Mouse (Mus musculus): ENCODE results near the gene Ceacam20.
"Not testable (repeated sequence)": the region's sequence is repeated elsewhere in the genome, so short reads cannot be mapped to it uniquely, and the experiment has no call there.

Gene Ceacam20

GRCm38 (mm10) chr7:19945201-19945600, 20.0 kb upstream of the Ceacam20 start:
- in situ Hi-C loops (cut with MboI; ENCODE audit: low pct_unique_long_range_greater_than_20kb in 1 of 2, low sequenced_read_pairs in 2 of 2, unreplicated experiment in 1 of 2) = no loop called here

- in situ Hi-C loops (cut with MboI; ENCODE audit: low pct_unique_long_range_greater_than_20kb in 1 of 2, low sequenced_read_pairs in 2 of 2, unreplicated experiment in 1 of 2) = no loop called here
Measured at GRCm38 (mm10) chr7:19945821-19946515, 19.2 kb upstream of the Ceacam20 start.

GRCm38 (mm10) chr7:19948956-19949355, 16.3 kb upstream of the Ceacam20 start:
- in situ Hi-C loops (cut with MboI; ENCODE audit: low pct_unique_long_range_greater_than_20kb in 1 of 2, low sequenced_read_pairs in 2 of 2, unreplicated experiment in 1 of 2) = no loop called here

GRCm38 (mm10) chr7:19949996-19950395, 15.2 kb upstream of the Ceacam20 start:
- in situ Hi-C loops (cut with MboI; ENCODE audit: low pct_unique_long_range_greater_than_20kb in 1 of 2, low sequenced_read_pairs in 2 of 2, unreplicated experiment in 1 of 2) = no loop called here

GRCm38 (mm10) chr7:19950589-19950988, 14.6 kb upstream of the Ceacam20 start, which contains the start of gene Igsf23:
TSS of gene Igsf23 (minus strand) at chr7:19950756.
- in situ Hi-C loops (cut with MboI; ENCODE audit: low pct_unique_long_range_greater_than_20kb in 1 of 2, low sequenced_read_pairs in 2 of 2, unreplicated experiment in 1 of 2) = no loop called here

- in situ Hi-C loops (cut with MboI; ENCODE audit: low pct_unique_long_range_greater_than_20kb in 1 of 2, low sequenced_read_pairs in 2 of 2, unreplicated experiment in 1 of 2) = no loop called here
Measured at GRCm38 (mm10) chr7:19952320-19952986, 12.8 kb upstream of the Ceacam20 start.

- in situ Hi-C loops (cut with MboI; ENCODE audit: low pct_unique_long_range_greater_than_20kb in 1 of 2, low sequenced_read_pairs in 2 of 2, unreplicated experiment in 1 of 2) = no loop called here
Measured at GRCm38 (mm10) chr7:19953054-19953453, 12.2 kb upstream of the Ceacam20 start.

GRCm38 (mm10) chr7:19955861-19956260, 9.4 kb upstream of the Ceacam20 start:
- in situ Hi-C loops (cut with MboI; ENCODE audit: low pct_unique_long_range_greater_than_20kb in 1 of 2, low sequenced_read_pairs in 2 of 2, unreplicated experiment in 1 of 2) = loop anchor here in 1 of 2 experiments (5.0 kb wide), 1 partner anchor 44 kb away; no protein-coding TSS in a partner anchor

GRCm38 (mm10) chr7:19956341-19956781, 8.9 kb upstream of the Ceacam20 start:
- in situ Hi-C loops (cut with MboI; ENCODE audit: low pct_unique_long_range_greater_than_20kb in 1 of 2, low sequenced_read_pairs in 2 of 2, unreplicated experiment in 1 of 2) = loop anchor here in 1 of 2 experiments (5.0 kb wide), 1 partner anchor 44 kb away; no protein-coding TSS in a partner anchor

GRCm38 (mm10) chr7:19962423-19962822, 2.8 kb upstream of the Ceacam20 start:
- in situ Hi-C loops (cut with MboI; ENCODE audit: low pct_unique_long_range_greater_than_20kb in 1 of 2, low sequenced_read_pairs in 2 of 2, unreplicated experiment in 1 of 2) = loop anchor here in 1 of 2 experiments (10.0 kb wide), 1 partner anchor 158 kb away; no protein-coding TSS in a partner anchor

GRCm38 (mm10) chr7:19969106-19969505, 3.9 kb downstream of the Ceacam20 start:
- in situ Hi-C loops (cut with MboI; ENCODE audit: low pct_unique_long_range_greater_than_20kb in 1 of 2, low sequenced_read_pairs in 2 of 2, unreplicated experiment in 1 of 2) = loop anchor here in 1 of 2 experiments (5.0 to 10.0 kb wide), 2 partner anchors 92 to 164 kb away; no protein-coding TSS in a partner anchor

GRCm38 (mm10) chr7:19969541-19970090, 4.4 kb downstream of the Ceacam20 start:
- in situ Hi-C loops (cut with MboI; ENCODE audit: low pct_unique_long_range_greater_than_20kb in 1 of 2, low sequenced_read_pairs in 2 of 2, unreplicated experiment in 1 of 2) = loop anchor here in 1 of 2 experiments (5.0 to 10.0 kb wide), 2 partner anchors 92 to 165 kb away; no protein-coding TSS in a partner anchor

GRCm38 (mm10) chr7:19970196-19970595, 5.0 kb downstream of the Ceacam20 start:
- in situ Hi-C loops (cut with MboI; ENCODE audit: low pct_unique_long_range_greater_than_20kb in 1 of 2, low sequenced_read_pairs in 2 of 2, unreplicated experiment in 1 of 2) = no loop called here

GRCm38 (mm10) chr7:19971516-19971915, 6.3 kb downstream of the Ceacam20 start:
- in situ Hi-C loops (cut with MboI; ENCODE audit: low pct_unique_long_range_greater_than_20kb in 1 of 2, low sequenced_read_pairs in 2 of 2, unreplicated experiment in 1 of 2) = no loop called here

- in situ Hi-C loops (cut with MboI; ENCODE audit: low pct_unique_long_range_greater_than_20kb in 1 of 2, low sequenced_read_pairs in 2 of 2, unreplicated experiment in 1 of 2) = not testable (repeated sequence)
Measured at GRCm38 (mm10) chr7:19991165-19991564, 26.0 kb downstream of the Ceacam20 start, which contains the start of gene Nlrp9b. TSS of gene Nlrp9b (plus strand) at chr7:19991465.

- in situ Hi-C loops (cut with MboI; ENCODE audit: low pct_unique_long_range_greater_than_20kb in 1 of 2, low sequenced_read_pairs in 2 of 2, unreplicated experiment in 1 of 2) = not testable (repeated sequence)
Measured at GRCm38 (mm10) chr7:19996721-19997120, 31.5 kb downstream of the Ceacam20 start.

- in situ Hi-C loops (cut with MboI; ENCODE audit: low pct_unique_long_range_greater_than_20kb in 1 of 2, low sequenced_read_pairs in 2 of 2, unreplicated experiment in 1 of 2) = no loop called here
Measured at GRCm38 (mm10) chr7:20009987-20010386, 44.8 kb downstream of the Ceacam20 start.

All from mouse embryonic stem cell (cell line).